Mouse (Mus musculus) monocyte, adult 5-6 weeks (primary cell): Measurements from ENCODE around the gene Pde10a. TPM values are rescaled to one million over a fixed set of nuclear protein-coding genes. Genes with fewer than 3 reads are reported as not detected.

Source experiments
- ATAC-seq: fragments of 153-309, 156-312 bp; replicated peaks from 2 replicates; pipeline ENCODE4 v1.8.0; 2017; ENCODE audit warnings: mild to moderate bottlenecking; ENCODE audit not compliant: low TSS enrichment, insufficient number of reproducible peaks, severe bottlenecking, poor library complexity, low FRiP score
- total RNA-seq: library from RNA; stranded (forward); fragments of 200-1000, 200-491, 200-594 nt; gene quantifications from 3 replicates; pipeline ENCODE4 v1.2.3, GENCODE M21; 2017

Gene Pde10a
- total RNA-seq, 1 experiment from 2014 or later = not detected

DNA sequence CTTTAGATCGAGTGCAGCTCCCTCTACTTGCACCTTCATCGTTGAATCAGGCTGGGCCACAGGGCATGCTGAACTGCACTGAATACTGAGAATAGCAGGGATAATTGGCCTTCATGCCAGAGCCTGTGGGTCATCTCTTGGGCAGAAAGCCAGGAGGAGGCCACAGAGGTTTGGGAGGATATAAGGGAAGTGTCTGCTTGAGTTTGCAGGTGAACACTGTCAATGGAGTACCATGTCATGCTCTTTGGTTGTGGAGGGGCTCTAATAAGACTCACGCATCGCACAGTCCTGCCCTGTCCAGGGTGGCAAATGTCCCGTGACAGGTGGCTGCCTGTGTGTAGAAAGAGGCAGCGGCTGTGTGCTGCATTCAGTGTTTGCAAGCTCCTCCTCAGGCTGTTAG lies 433.0 kb downstream of the Pde10a start:
- ATAC-seq = no peak

DNA sequence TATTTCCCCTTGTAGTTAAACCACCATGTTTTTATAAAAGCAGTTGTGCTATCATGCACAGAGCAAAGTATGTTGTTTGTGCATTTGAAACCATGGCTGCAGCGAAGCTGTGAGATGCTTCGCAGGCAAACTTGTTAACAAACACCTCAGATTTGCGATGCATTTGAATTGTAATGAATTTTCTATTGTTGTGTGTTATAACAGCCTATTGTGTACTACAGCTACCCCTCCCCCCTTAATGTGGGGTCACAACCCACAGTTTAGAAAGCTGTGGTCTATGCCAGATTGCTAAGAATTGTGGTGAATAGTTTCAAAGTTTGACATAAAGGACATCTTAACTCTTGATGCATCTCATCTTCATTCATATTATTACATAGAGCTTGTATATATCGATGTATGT lies 435.2 kb downstream of the Pde10a start:
- no peak for ATAC-seq

DNA sequence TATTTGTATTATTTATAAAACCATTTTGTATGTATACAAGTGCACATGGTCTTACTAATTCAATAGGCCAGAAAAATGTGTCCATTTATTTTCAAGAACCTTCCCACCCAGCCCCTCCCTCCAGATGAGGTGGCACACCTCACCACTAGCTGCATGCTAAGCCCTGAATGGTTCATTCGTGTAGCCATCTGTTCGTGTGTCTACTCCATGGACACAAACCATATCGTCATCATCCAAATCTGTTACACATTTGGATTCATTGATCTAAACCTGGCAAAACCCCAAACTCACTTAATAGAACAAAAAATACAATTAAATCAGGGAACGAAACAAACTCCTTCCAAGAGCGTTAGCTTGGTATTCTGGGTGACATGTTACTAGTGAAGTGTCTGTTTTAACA lies 435.9 kb downstream of the Pde10a start:
- no peak for ATAC-seq

DNA sequence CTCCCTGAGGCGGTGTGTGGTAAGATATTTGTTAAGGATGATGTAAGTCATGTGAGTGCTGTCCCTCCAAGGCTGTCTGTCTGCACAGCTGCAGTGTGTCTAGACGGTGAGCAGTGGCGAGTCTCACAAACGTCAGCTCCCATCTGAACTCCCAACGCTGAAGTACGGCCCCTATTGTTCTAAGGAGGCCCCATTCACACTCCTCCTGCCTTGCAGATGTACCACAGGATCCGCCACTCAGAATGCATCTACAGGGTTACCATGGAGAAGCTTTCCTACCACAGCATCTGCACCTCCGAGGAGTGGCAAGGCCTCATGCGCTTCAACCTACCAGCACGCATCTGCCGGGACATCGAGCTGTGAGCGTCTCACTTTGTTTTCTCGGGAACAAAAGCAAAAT lies 436.5 kb downstream of the Pde10a start:
- no peak for ATAC-seq

DNA sequence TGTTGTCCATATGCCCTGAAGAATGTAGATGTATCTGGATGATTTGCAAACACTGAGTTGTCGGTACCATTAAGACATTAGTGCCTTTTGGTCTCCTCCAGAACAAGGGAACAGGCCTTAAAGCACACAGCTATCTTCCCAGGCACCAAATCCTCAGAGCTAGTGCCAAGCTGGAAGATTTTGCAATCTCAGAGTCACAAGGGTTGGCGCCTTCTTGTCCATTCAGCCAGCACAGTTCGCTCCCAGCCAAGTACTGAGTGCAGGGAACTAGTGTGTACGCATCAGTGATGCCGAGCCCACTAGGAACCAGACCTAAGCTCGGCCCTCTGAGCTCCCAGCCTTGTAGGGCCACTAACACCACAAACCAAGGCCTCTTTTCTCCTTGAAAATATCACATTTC lies 440.0 kb downstream of the Pde10a start:
- no peak for ATAC-seq

DNA sequence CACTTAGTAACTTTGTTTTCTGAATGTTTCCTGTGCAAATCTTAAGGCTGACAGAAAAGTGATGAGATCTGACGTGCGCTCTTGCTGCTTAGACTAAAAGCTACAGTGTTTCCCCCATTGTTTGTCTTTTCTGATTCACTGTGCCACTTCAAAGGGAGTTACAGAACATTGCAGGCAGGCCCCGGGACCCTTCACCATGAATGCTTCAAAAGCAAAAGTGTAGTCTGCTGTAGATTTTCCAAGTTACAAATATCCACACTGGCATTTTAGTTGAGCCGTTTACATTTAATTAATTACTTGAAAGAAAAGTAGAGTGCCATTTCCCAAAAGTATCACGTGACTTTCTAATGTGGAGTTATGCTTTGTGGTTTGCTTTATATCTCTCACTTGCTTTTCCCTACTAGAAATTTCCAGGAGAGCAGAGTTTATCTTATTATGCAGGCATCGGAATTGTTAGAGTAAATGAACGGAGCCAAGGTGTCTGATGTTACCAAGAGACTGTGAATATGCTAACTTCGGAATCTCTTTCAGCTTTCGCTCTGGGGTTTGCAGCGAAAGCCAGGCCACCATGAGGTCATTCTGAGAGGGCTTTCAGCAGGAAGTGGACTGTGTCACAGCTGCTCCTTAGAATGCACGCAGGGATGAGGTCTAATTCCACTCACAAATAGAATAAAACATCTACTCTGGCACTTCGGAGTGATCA lies 447.1 kb downstream of the Pde10a start:
- no peak for ATAC-seq

DNA sequence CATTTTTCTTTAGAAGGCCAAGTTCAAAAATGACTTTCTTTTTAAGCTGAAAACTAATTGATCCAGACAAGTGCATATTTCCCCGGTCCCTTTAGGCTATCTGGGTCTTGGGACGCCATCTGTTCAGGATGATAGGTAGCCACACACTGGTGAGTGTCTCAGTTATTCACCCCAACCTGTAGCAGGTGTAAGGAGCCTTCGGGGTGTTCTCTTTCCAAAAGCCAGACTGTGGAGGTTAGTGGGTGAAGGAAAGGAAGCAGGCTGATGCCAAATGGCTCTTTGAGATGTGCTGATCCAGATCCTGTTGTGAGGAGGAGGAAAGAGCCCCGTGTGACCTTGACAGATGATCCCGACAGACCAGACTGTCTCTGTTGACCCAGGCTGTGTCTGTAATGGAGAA lies 448.2 kb downstream of the Pde10a start:
- ATAC-seq = no peak

DNA sequence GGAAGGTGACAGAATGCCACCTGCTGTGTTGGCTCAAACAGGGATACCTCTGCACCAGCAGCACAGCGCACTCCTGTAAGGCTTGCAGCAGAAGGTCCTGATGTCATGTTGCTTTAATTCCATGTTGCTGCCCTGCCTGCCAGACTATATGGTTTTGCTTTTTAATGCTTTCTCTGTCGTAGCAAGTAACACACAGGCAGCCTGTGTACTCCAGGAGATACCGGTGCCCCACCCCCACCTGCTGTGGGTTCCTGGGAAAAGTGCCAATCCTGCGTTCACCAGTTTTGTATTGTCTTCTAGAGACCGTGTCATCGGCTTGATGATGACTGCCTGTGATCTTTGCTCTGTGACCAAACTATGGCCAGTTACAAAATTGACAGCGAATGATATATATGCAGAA lies 449.3 kb downstream of the Pde10a start:
- no peak for ATAC-seq

DNA sequence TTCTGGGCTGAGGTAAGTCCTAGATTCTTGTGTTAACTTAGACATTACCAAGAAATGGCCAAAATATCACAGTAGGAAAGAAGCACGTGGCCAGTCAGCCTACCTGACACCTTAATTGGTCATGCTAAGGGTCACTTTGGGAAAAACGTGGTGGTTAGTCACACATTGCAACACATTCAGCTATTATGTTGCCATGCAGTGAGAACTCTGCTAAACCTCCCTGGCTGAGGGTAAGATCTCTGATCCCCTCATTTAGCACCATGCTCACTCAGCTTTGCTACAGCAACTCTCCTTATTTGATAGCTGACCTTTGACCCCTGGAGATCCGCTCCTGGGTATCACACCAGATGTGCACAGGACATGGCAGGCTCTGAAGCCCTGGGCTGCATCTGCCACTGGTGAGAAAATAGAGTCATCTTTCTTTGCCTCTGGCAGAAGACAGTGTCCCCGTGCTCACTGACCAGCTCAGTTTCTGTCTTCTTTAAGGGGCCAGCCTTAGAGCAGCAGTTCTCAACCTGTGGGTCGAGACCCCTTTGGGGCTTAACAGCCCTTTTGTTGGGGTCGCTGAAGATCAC lies 449.7 kb downstream of the Pde10a start:
- ATAC-seq = no peak

DNA sequence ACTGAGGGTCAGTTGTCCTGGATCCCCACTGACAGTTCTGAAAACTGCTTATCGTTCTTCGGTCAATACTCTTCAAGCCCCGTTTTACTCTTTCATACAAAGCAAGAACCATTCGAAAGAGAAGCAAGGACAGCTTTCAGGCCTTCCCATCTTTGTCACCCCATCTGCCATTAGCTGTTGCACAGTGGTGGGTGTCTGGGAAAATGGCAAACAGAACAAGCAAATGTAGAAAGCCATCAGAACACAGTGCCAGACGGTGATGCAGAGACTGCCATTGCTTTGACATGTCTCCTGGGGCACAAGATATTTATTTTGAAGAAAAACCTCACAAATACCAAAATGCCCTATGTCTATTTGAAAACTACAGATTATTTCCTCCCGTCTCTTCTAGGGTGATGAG lies 451.6 kb downstream of the Pde10a start:
- no peak for ATAC-seq

DNA sequence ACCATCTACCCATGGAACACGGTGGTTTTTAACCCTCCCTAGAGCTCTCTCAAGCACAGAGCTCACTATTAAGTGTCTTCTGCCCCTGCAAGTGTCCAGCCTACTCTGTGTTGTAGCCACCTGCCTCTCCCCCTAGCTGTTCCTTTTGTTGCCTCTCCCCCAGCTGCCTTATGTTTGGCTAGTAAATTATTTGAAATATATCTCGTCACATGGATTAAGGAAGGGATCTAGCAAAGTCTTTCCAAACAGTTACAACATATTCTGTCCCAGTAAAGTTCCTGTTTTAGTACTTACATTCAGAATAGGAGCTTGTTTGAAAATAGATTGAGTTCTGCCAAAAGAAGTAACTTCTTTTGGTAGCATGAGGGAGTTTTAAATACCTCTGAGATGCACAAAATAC lies 452.1 kb downstream of the Pde10a start:
- ATAC-seq = no peak

DNA sequence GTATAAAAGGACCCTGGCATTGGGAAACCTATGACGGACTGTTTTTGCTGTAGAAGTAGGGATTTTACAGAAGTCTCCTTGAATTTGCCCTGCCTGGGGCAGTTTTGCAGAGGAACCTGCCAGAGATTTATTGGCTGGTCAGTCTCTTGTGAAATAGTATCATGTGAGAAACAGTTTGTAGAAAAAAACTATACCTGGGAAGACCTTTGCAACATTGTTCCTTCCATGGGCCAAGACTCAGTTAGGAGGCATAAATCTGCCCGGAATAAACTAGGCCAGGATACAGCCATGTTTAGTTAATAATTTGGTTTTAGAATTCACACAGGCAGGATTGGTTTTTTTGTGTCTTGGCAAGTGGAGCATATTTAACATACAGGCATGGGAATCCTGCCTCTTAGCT lies 458.4 kb downstream of the Pde10a start:
- no peak for ATAC-seq

DNA sequence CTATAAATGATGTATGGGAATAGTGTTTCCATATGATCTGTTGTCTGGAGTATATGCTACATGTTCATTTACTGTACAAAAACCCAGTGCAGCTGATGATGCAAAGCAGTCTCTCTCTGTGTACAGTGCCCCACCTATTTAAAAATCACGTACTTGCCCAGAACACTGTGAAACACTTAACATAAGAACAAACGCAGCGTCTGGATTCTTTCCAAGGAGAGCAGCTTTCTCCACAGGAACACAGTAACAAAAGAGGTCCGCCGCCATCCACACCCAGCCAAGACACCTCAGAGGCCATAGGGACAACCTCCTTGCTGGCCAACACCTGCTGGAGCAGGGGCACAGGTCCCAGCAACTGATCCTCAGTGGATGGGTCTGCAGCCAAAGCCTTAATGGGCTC lies 460.5 kb downstream of the Pde10a start:
- no peak for ATAC-seq

DNA sequence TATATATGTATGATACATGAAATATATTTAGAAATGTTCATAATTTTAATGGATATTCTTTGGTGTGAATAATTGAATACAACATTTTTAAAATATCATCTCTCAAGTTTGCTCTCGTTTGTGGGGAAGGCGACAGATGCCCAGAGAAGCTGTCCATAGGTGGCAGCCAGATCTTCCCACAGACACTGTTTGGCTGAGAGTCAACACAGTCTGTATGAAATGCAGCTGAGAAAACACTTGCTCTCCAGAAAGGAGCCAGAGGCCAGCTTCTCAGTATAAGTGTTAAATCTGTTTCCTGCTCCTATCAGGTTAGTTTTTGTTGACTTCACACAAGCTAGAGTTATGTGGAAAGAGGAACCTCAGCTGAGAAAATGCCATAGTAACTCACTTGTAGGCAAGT lies 461.4 kb downstream of the Pde10a start:
- ATAC-seq = no peak

DNA sequence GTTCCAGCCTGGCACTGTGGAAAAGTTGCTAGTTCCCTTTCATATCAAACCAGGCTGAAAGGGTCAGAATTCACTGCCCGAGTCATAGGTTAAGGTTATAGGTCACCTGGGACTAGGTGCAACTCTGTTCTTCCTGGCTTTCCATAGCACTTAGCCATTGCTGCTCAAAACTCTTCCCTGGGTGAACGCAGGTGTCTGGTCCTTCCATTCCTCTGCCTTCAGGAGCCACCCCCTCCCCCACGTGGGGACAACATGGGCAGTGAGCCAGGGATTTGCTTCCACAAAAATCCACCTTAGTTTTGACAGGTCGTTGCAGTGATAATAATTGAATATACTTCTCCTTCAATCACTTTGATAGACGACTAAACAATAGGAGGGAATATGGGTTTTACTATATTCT lies 462.2 kb downstream of the Pde10a start:
- no peak for ATAC-seq

DNA sequence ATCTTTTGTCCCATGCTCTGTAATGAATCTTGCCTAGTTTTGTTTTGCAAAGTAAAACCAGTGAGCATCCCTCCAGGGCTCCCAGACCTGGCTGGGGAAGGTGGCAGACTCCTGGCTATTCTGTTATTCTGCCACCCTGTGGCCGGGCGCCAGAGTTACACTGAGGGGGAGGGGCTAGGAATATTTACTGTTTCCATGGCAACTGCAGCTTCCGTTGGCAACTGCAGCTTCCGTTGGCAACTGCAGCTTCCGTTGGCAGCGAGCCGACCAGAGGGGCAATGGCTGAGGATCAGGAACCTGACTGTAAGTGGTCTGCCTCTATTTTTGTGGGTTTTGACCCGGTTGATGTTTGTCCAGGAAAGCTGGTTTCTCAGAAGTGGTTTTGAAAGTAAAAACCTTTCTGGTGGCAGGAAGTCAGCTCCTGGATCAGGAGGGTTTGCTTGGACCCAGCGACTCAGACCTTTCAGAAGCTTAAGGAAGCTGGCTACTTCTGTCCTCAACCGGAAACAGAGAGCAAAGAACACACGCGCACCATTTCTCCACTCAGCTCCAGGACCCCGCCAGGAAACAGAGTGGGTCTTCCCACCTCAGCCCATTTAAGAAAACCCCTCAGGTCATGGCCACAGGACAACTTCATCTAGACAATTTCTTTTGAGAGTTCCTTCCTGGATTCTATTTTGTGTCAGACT lies 463.1 kb downstream of the Pde10a start, which contains the start of gene 1700010I14Rik:
1700010I14Rik (plus strand) TSS at position 215 of the 689 bp plus-strand sequence.
- peak; percentile 94 for ATAC-seq

DNA sequence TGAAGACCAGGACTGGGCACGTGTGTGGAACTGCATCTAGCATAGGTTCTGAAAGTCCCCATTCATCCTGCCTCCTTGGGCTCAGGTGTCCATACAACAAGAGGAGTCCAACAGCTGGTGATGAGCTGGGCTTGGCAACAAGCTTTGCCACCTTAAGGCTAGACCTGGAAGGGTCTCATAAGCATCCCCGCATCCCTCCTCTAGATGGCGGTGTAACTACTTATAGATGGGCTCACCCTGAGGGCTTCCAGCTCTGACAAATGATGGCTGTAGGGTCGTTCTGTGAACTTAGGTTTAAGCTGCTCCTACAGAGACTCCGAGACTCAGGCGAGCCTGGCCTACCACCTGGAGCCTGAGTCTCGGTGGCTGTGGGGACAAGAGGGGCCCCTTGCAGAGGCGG lies 466.0 kb downstream of the Pde10a start:
- no peak for ATAC-seq

DNA sequence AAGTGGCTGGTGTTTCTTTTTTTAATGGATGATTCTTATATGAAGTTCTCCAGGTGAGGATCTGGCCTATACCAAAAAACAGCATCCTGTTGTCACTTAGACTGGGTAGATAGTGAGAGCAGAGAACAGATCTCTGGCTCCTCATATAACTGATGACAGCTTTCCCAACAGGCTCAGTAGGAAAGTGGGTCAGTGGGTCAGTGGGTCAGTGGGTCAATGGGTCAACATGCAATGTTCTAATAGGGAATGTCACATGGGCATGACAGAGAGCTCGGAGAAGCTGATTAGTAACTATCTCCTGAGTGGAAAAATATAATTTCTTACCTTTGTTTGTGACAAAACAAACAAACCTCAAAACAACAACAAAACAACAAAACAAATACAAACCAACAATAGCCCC lies 470.2 kb downstream of the Pde10a start:
- no peak for ATAC-seq

DNA sequence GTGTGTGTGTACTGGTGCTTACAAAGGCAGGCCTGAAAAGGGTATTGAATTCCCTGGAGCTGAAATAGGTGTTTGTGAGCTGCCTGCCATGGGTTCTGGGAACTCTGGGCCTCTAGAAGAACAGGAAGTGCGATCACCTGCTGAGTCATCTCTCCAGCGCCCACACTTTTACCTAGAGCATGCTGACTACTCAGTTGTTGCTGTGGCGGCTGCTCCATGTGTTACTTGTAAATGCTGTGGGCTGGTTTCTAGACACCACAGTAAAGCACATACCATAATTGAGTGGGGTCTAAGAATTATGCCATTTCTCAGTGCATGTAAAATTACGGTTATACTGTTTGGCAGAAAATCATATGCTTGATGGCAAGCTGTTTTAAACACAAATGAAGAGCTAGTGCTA lies 477.3 kb downstream of the Pde10a start:
- no peak for ATAC-seq

DNA sequence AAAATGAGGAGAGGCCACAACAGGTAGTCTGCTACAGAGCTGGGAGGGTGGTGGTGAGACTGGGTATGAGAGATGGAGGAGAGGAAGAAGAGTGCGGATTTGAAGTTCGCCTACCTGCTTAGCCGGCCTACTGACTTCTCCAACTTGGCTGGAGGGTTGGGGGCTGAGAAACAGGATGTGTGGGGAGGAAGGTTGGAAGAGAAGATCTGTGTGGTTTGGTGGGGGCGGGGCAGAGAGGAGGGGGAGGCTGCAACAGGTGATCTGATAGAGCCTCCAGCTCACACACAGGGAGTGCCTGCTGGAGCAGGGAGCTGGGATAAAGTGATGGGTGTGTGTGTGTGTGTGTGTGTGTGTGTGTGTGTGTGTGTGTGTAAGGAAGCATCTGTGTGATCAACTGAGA lies 479.3 kb downstream of the Pde10a start:
- no peak for ATAC-seq
